Mouse (Mus musculus) effector memory CD4-positive, alpha-beta T cell, adult 5 months (primary cell): ENCODE data around the gene Ephx3. TPM values are rescaled to one million over a fixed set of nuclear protein-coding genes. Genes with fewer than 3 reads are reported as not detected.

ENCODE experiments used
- polyA plus RNA-seq: library from polyadenylated mRNA; unstranded; fragments of 100-300 nt; shearing (Covaris generic); gene quantifications from one replicate; pipeline ENCODE4 v1.2.1, GENCODE M21; 2017

Gene Ephx3
- not detected for polyA plus RNA-seq

DNA sequence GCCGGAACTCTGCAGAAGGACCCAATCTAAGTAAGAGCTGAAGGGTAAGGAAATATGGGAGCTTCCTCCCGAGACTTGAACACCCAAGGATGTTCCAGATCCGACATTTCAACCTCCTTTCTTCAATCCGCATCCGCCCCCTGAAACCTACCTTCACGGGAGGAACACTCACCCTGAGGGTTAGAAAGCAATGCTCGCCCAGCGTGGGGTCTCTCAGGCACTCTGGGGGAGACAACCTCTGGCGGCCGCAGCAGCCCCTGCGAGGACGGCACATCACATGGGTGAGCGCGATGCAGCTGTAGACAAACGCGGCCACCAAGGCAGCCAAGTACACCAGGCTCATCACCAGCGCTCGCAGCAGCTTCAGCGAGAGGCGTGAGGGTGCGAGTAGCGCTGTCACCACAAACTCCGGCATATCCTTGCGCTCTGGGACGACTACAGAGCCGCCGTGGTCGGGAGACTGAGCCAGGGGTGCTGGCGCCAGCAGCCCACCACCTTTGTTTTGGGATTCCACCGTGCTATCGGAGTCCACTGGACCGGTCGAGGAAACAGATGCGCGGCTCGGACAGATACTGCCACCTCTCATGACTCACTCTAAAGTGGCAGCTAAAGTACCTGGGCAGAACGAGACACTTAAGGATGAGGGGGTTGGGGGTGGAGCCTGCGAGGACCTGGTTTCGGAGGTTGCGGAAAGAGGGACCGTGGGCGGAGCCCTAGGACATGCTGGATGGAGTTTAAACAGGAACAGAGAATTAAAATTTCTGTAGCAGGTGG is at the start of gene Ephx3:
TSS of gene Ephx3 (minus strand) at position 687 of the 774 bp plus-strand sequence.

GRCm38 (mm10) chr17:32166687-32167086 is 22.7 kb downstream of the Ephx3 start, which contains the start of gene Notch3:
Gene Notch3, minus strand, starts transcription at chr17:32166852.

Other genes with a start within 250 kb of the Ephx3 start
- gene Rrp1b, start 153.4 kb downstream of the Ephx3 start, polyA plus RNA-seq = 43.3 TPM
- 1.4 TPM for gene Hsf2bp, start 153.2 kb downstream of the Ephx3 start, polyA plus RNA-seq
- not detected for gene Notch3, start 22.7 kb downstream of the Ephx3 start, polyA plus RNA-seq
- 243 TPM for gene Brd4, start 95.2 kb upstream of the Ephx3 start, polyA plus RNA-seq
- gene Akap8, start 131.7 kb upstream of the Ephx3 start, polyA plus RNA-seq = 203 TPM
- gene Akap8l, start 161.1 kb upstream of the Ephx3 start, polyA plus RNA-seq = 177 TPM
- gene Wiz, start 199.9 kb upstream of the Ephx3 start, polyA plus RNA-seq = 19.3 TPM
- 514 TPM for gene Rasal3, start 214.0 kb upstream of the Ephx3 start, polyA plus RNA-seq
- 38.2 TPM for gene Pglyrp2, start 234.6 kb upstream of the Ephx3 start, polyA plus RNA-seq